Mouse (Mus musculus): Measurements from ENCODE around the gene Cdca5. TPM values are rescaled to one million over a fixed set of nuclear protein-coding genes. Genes with fewer than 3 reads are reported as not detected.

The Cdca5 gene
- polyA plus RNA-seq, 1 experiment, result 33.0 TPM

DNA sequence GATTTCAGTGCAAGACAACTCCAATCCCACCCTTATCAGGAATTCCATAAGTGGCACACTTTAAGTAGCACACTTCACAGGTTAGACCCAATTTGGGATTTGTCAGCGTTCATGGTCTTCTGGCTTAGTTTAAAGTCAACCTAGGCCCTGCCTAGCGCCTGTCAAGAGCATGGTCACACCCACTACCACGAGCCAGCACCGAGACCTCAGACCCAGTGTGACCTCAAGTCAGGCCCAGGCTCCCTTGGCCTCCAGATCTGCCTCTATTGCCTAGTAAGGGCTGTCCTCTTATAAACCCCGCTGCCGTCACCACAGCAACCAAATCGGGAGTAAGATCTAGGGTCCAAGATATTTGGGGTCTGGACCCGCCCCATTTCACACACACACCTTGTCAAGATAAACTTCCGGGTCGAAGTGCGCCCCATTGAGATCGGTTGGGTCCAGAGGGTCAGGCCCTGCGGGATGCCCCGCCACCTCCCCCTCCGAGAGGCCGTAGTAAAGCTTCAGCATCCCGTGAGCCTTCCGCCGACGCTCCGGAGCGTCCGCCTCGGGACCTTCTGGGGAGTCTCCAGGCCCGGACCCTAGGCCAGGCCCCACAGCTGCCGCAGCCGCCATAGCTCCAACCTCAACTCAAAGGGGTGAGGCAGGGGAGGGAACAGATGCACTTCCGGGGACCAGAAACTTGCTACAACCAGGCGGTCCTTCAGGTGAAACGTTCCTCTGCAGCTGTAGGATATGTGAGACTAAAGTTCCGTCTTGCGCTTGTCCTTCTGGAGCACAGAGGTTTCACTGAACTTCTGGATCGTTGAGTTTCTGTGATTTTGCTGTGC is 8.0 kb upstream of the Cdca5 start, which contains the start of gene Vps51:
Gene Vps51 (minus strand): TSS at position 668 of the 830 bp plus-strand sequence.
- peaks cover 14% of the 10 kb centered on the region for H3K36me3 ChIP-seq (ENCODE audit: control insufficient read depth, insufficient read depth)
- peaks cover 28% of the 10 kb centered on the region for H3K79me2 ChIP-seq (ENCODE audit: control insufficient read depth, insufficient read depth)
- no peaks in the 10 kb centered on the region for H3K27me3 ChIP-seq (ENCODE audit: control insufficient read depth, insufficient read depth, insufficient read length)
- TF ChIP-seq MAX (IDR thresholded peaks at IDR 0.05), result peak; percentile 88
- no peak for TF ChIP-seq CTCF (IDR thresholded peaks at IDR 0.05; ENCODE audit: control insufficient read depth, insufficient read depth, insufficient read length)
- TF ChIP-seq MYOD1 (IDR thresholded peaks at IDR 0.05; ENCODE audit: control insufficient read depth, insufficient read length, low read depth), result peak; percentile 37
- H3K79me3 ChIP-seq (ENCODE audit: low read depth), result peaks cover 7% of the 10 kb centered on the region
- peak within 1 kb of the TSS; percentile 87 for H3ac ChIP-seq (ENCODE audit: control insufficient read depth, insufficient read length, low read depth)
- H3K4me3 ChIP-seq (ENCODE audit: insufficient read depth, poor library complexity, severe bottlenecking), result peak within 1 kb of the TSS; percentile 83

DNA sequence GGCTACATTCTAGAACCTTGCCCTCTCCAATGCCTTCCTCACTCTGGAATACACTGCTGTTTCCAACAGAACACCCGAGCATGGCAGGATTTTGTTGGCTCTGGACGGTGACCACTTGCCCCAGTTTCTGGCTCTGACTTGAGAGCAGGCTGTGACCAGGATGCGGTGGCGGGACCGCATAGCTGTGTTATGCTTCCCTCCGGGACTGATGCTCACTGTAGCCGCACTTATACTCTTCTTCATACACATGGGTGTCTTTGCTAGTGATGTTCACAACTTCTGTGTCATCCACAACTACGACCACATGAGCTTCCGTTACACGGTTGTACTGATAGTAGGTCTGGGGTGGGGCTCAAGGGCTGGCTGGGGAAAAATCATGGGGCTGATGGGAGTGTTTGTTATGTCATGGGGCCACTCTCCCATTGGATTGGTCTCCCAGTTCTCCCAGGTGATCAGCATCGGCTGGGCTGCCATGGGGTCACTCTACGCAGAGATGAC is 4.8 kb upstream of the Cdca5 start, which contains the start of gene Tmem262:
Gene Tmem262 (plus strand): TSS at position 51 of the 498 bp plus-strand sequence.
- Histone ChIP-seq H3K79me3 (ENCODE audit: low read depth) (peaks cover 24% of the 10 kb centered on the region), H3ac (ENCODE audit: control insufficient read depth, insufficient read length, low read depth) (no peak within 1 kb of the TSS), H3K4me3 (ENCODE audit: insufficient read depth, poor library complexity, severe bottlenecking) (no peak within 1 kb of the TSS), H3K36me3 (ENCODE audit: control insufficient read depth, insufficient read depth) (peaks cover 19% of the 10 kb centered on the region), H3K79me2 (ENCODE audit: control insufficient read depth, insufficient read depth) (peaks cover 41% of the 10 kb centered on the region), H3K27me3 (ENCODE audit: control insufficient read depth, insufficient read depth, insufficient read length) (no peaks in the 10 kb centered on the region)
- TF ChIP-seq USF1 (IDR thresholded peaks at IDR 0.05; ENCODE audit: low read depth), result no peak
- no peak for TF ChIP-seq MYOD1 (IDR thresholded peaks at IDR 0.05; ENCODE audit: control insufficient read depth, insufficient read length, low read depth)
- TF ChIP-seq CTCF (IDR thresholded peaks at IDR 0.05; ENCODE audit: control insufficient read depth, insufficient read depth, insufficient read length), result no peak
- TF ChIP-seq MYOG (IDR thresholded peaks at IDR 0.05; ENCODE audit: control insufficient read depth, extremely low read depth, insufficient read length), result no peak
- TF ChIP-seq CEBPB (IDR thresholded peaks at IDR 0.05; ENCODE audit: low read depth), result no peak

DNA sequence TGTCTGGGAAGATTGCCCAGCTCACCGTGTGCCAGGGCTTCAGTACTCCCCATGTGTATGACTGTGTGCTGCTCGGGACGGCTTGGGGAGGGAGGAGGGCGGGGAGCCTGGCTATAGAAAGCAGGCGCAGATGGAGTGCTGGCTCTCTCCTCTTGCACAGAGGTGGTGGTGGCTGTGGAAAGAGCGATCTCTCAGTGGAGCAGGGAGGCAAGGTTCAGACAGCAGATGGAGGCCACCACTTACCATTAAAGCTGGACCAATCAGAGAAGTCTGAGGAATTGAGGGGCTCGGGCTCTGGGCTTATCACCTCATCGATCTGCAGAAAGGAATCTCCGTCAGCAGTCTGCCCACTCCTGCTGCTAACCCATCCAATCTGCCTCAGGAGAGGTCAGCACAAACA is 2.6 kb upstream of the Cdca5 start, which contains the start of gene Gm28374:
Gene Gm28374 (minus strand): TSS at position 101 of the 400 bp plus-strand sequence.
- H3K27me3 ChIP-seq (ENCODE audit: control insufficient read depth, insufficient read depth, insufficient read length), result no peaks in the 10 kb centered on the region
- H3K36me3 ChIP-seq (ENCODE audit: control insufficient read depth, insufficient read depth), result peaks cover 30% of the 10 kb centered on the region
- peaks cover 27% of the 10 kb centered on the region for H3K79me3 ChIP-seq (ENCODE audit: low read depth)
- H3ac ChIP-seq (ENCODE audit: control insufficient read depth, insufficient read length, low read depth), result no peak within 1 kb of the TSS
- no peak within 1 kb of the TSS for H3K4me3 ChIP-seq (ENCODE audit: insufficient read depth, poor library complexity, severe bottlenecking)
- peaks cover 45% of the 10 kb centered on the region for H3K79me2 ChIP-seq (ENCODE audit: control insufficient read depth, insufficient read depth)
- TF ChIP-seq MYOG (IDR thresholded peaks at IDR 0.05; ENCODE audit: control insufficient read depth, extremely low read depth, insufficient read length) (no peak), MYOD1 (IDR thresholded peaks at IDR 0.05; ENCODE audit: control insufficient read depth, insufficient read length, low read depth) (no peak), MAX (IDR thresholded peaks at IDR 0.05) (no peak), USF1 (IDR thresholded peaks at IDR 0.05; ENCODE audit: low read depth) (no peak), CEBPB (IDR thresholded peaks at IDR 0.05; ENCODE audit: low read depth) (no peak), FOSL1 (IDR thresholded peaks at IDR 0.05; ENCODE audit: insufficient read depth, low read length, poor library complexity, severe bottlenecking) (no peak), CTCF (IDR thresholded peaks at IDR 0.05; ENCODE audit: control insufficient read depth, insufficient read depth, insufficient read length) (no peak)

DNA sequence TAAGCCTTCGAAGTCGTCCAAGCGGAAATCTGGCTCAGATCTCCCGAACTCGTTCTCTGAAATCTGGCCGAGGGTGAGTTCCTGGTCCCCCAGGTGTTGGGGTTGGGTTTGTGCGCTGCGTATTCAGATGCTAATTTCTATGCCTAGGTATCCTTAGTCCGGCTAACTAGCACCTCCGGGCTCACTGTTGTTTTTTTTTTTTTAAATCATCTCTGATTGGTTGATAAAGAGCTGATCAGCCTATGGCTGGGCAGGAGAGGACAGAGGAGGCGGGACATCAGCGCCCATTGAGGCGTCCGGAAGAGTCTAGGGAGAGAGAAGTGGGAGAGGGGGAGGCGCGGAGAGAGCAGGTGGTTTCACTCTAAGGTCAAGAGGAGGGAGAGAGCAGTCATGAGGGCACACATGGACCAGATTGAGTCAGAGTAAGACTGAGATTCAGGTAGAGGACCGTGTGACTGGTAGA is 665 bp downstream of the Cdca5 start:
- Histone ChIP-seq H3K4me3 (ENCODE audit: insufficient read depth, poor library complexity, severe bottlenecking) (peak overlapping the region; percentile 98), H3K27me3 (ENCODE audit: control insufficient read depth, insufficient read depth, insufficient read length) (no peaks in the 10 kb centered on the region), H3K36me3 (ENCODE audit: control insufficient read depth, insufficient read depth) (peaks cover 54% of the 10 kb centered on the region), H3ac (ENCODE audit: control insufficient read depth, insufficient read length, low read depth) (peak overlapping the region; percentile 96), H3K79me3 (ENCODE audit: low read depth) (peaks cover 37% of the 10 kb centered on the region), H3K79me2 (ENCODE audit: control insufficient read depth, insufficient read depth) (peaks cover 77% of the 10 kb centered on the region)
- TF ChIP-seq MAX (IDR thresholded peaks at IDR 0.05) (no peak), CEBPB (IDR thresholded peaks at IDR 0.05; ENCODE audit: low read depth) (no peak), CTCF (IDR thresholded peaks at IDR 0.05; ENCODE audit: control insufficient read depth, insufficient read depth, insufficient read length) (no peak), USF1 (IDR thresholded peaks at IDR 0.05; ENCODE audit: low read depth) (no peak), MYOG (IDR thresholded peaks at IDR 0.05; ENCODE audit: control insufficient read depth, extremely low read depth, insufficient read length) (no peak), MYOD1 (IDR thresholded peaks at IDR 0.05; ENCODE audit: control insufficient read depth, insufficient read length, low read depth) (no peak), FOSL1 (IDR thresholded peaks at IDR 0.05; ENCODE audit: insufficient read depth, low read length, poor library complexity, severe bottlenecking) (no peak)

DNA sequence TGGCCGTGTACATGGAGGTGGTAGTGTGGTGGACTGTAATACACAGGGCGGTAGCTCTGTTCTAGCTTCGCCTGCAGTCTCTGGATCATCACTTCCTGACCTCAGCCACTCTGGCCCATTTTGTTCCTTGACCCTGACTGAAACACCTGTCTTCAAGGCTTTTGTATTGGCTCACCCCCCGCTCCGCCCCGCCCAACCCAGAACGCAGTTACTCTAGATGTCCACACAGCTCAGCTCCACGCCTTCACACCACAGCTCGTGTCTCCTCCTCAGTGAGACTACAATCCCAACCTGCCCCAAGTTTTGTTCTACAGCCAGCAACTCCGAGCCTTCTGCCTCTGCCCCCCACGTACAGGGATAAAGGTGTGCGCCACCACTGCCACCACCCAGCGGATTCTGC is 4.1 kb downstream of the Cdca5 start:
- no peak overlapping the region for H3ac ChIP-seq (ENCODE audit: control insufficient read depth, insufficient read length, low read depth)
- peaks cover 95% of the 10 kb centered on the region for H3K79me2 ChIP-seq (ENCODE audit: control insufficient read depth, insufficient read depth)
- TF ChIP-seq MAX (IDR thresholded peaks at IDR 0.05) (no peak), USF1 (IDR thresholded peaks at IDR 0.05; ENCODE audit: low read depth) (no peak), FOSL1 (IDR thresholded peaks at IDR 0.05; ENCODE audit: insufficient read depth, low read length, poor library complexity, severe bottlenecking) (no peak), CEBPB (IDR thresholded peaks at IDR 0.05; ENCODE audit: low read depth) (no peak), CTCF (IDR thresholded peaks at IDR 0.05; ENCODE audit: control insufficient read depth, insufficient read depth, insufficient read length) (no peak), MYOG (IDR thresholded peaks at IDR 0.05; ENCODE audit: control insufficient read depth, extremely low read depth, insufficient read length) (no peak), MYOD1 (IDR thresholded peaks at IDR 0.05; ENCODE audit: control insufficient read depth, insufficient read length, low read depth) (no peak)
- H3K36me3 ChIP-seq (ENCODE audit: control insufficient read depth, insufficient read depth), result peaks cover 63% of the 10 kb centered on the region
- peaks cover 35% of the 10 kb centered on the region for H3K79me3 ChIP-seq (ENCODE audit: low read depth)
- H3K4me3 ChIP-seq (ENCODE audit: insufficient read depth, poor library complexity, severe bottlenecking), result no peak overlapping the region
- no peaks in the 10 kb centered on the region for H3K27me3 ChIP-seq (ENCODE audit: control insufficient read depth, insufficient read depth, insufficient read length)

Measured in C2C12 (cell line).